Mouse (Mus musculus): ENCODE results near the gene Olfr695. TPM values are rescaled to one million over a fixed set of nuclear protein-coding genes. Genes with fewer than 3 reads are reported as not detected.

Olfr695 gene
- polyA plus RNA-seq, 1 experiment from 2014 or later, result not detected

- WGBS, result 95% methylated on average over 2 of the region's 2 CpGs
- Histone ChIP-seq H3K27ac (no peak overlapping the region), H3K4me3 (no peak overlapping the region), H3K9me3 (replicated peaks) (no peaks in the 10 kb centered on the region), H3K27me3 (ENCODE audit: low read depth, poor library complexity, severe bottlenecking) (no peaks in the 10 kb centered on the region), H3K4me1 (no peaks in the 10 kb centered on the region), H3K36me3 (no peaks in the 10 kb centered on the region)
- DNase-seq (ENCODE audit: low spot score), result no peak
Observed at GRCm38 (mm10) chr7:106685382-106685781, 30.8 kb downstream of the Olfr695 start.

GRCm38 (mm10) chr7:106680484-106680883, 35.7 kb downstream of the Olfr695 start, which contains the start of gene Olfr693:
Gene Olfr693 (minus strand): TSS chr7:106680584.
- no peak within 1 kb of the TSS for H3K27ac ChIP-seq
- no peak within 1 kb of the TSS for H3K4me3 ChIP-seq
- H3K4me1 ChIP-seq, result no peaks in the 10 kb centered on the region
- no peaks in the 10 kb centered on the region for H3K36me3 ChIP-seq
- no peak for DNase-seq (ENCODE audit: low spot score)
- no peaks in the 10 kb centered on the region for H3K9me3 ChIP-seq (replicated peaks)
- H3K27me3 ChIP-seq (ENCODE audit: low read depth, poor library complexity, severe bottlenecking), result no peaks in the 10 kb centered on the region

Other genes starting within 250 kb of the Olfr695 start
- gene Olfr693, start 35.8 kb downstream of the Olfr695 start, polyA plus RNA-seq (2016; fragmentation: Nextera tagmentation; extraction: Ambion mirVana), result not detected in 2 replicates
- not detected in 2 replicates for gene Olfr694, start 24.6 kb downstream of the Olfr695 start, polyA plus RNA-seq (2016; fragmentation: Nextera tagmentation; extraction: Ambion mirVana)
- not detected in 2 replicates for gene Olfr697, start 26.0 kb upstream of the Olfr695 start, polyA plus RNA-seq (2016; fragmentation: Nextera tagmentation; extraction: Ambion mirVana)
- not detected in 2 replicates for gene Olfr698, start 39.0 kb upstream of the Olfr695 start, polyA plus RNA-seq (2016; fragmentation: Nextera tagmentation; extraction: Ambion mirVana)
- gene Olfr699, start 76.8 kb upstream of the Olfr695 start, polyA plus RNA-seq (2016; fragmentation: Nextera tagmentation; extraction: Ambion mirVana), result not detected in 2 replicates
- gene Olfr700, start 92.4 kb upstream of the Olfr695 start, polyA plus RNA-seq (2016; fragmentation: Nextera tagmentation; extraction: Ambion mirVana), result not detected in 2 replicates
- gene Olfr701, start 97.7 kb upstream of the Olfr695 start, polyA plus RNA-seq (2016; fragmentation: Nextera tagmentation; extraction: Ambion mirVana), result not detected in 2 replicates
- not detected in 2 replicates for gene Olfr702, start 117.5 kb upstream of the Olfr695 start, polyA plus RNA-seq (2016; fragmentation: Nextera tagmentation; extraction: Ambion mirVana)
- not detected in 2 replicates for gene Olfr703, start 127.0 kb upstream of the Olfr695 start, polyA plus RNA-seq (2016; fragmentation: Nextera tagmentation; extraction: Ambion mirVana)
- not detected in 2 replicates for gene Olfr704, start 146.8 kb upstream of the Olfr695 start, polyA plus RNA-seq (2016; fragmentation: Nextera tagmentation; extraction: Ambion mirVana)
- not detected in 2 replicates for gene Olfr705, start 160.5 kb upstream of the Olfr695 start, polyA plus RNA-seq (2016; fragmentation: Nextera tagmentation; extraction: Ambion mirVana)
- gene Olfr706, start 171.8 kb upstream of the Olfr695 start, polyA plus RNA-seq (2016; fragmentation: Nextera tagmentation; extraction: Ambion mirVana), result not detected in 2 replicates
- not detected in 2 replicates for gene Olfr707, start 184.8 kb upstream of the Olfr695 start, polyA plus RNA-seq (2016; fragmentation: Nextera tagmentation; extraction: Ambion mirVana)
- not detected in 2 replicates for gene Olfr1532-ps1, start 191.6 kb upstream of the Olfr695 start, polyA plus RNA-seq (2016; fragmentation: Nextera tagmentation; extraction: Ambion mirVana)
- gene Olfr709-ps1, start 215.8 kb upstream of the Olfr695 start, polyA plus RNA-seq (2016; fragmentation: Nextera tagmentation; extraction: Ambion mirVana), result not detected in 2 replicates
- gene Olfr710, start 231.9 kb upstream of the Olfr695 start, polyA plus RNA-seq (2016; fragmentation: Nextera tagmentation; extraction: Ambion mirVana), result not detected in 2 replicates
- not detected in 2 replicates for gene Olfr6, start 247.5 kb upstream of the Olfr695 start, polyA plus RNA-seq (2016; fragmentation: Nextera tagmentation; extraction: Ambion mirVana)

All from limb, embryonic 10.5 days (tissue).